Mouse (Mus musculus): Measurements from ENCODE around the gene Kifc3.

Gene Kifc3

DNA sequence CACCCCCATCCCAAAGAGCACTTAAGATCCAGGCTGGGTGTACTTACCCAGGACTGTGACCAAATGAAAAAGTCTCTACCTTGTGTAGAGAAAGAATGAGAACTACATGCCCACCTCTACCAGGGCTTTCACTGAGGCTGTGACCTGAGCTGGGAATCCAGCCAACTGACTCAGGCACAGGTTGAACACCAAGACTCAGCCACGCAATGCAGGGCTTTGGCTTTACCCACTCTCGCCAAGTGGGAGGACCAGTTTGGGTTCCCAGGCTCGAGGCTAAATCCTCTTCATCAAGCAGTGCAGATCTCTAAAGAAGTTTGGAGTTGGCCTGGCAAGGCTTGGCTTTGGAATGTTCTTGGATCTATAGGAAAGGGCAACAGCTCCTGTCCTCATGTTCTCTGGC lies 127.1 kb downstream of the Kifc3 start:
- no peak for DNase-seq (ENCODE audit: low spot score)

DNA sequence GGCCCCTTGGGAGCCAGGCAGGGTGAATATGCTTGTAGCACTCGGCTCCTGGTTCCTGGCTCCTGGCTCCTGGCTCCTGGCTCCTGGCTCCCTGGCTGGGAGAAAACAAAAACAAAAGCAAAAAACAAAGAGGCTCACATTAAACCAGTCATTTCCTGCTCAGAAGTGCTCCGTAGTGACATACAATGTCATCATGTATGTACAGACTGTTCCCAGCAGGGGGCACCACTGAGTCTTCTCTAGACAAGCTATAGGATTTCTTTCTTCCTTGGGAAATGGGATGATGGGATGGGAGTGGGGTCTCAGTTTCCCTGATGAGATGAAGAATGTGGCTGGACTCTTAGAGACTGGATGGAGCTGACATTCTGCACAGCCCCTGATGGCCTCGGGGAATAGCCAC lies 135.0 kb downstream of the Kifc3 start:
- DNase-seq (ENCODE audit: low spot score) = no peak

DNA sequence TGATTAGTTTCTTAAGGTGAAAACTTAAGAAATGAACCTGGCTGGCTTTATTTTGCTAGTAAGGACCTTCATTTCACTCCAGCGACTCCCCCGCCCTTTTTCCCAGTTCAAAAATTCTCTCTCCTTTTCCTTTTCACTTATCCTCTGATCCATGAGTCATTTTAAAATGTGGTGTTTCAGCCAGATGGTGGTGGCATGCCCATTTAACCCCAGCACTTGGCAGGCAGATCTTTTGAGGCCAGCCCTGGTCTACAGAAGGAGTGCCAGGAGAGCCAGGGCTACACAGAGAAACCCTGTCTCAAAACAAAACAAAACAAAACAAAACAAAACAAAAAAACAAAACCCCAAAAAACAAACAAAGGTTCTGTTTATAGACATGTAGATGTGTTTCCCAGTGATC lies 138.1 kb downstream of the Kifc3 start:
- DNase-seq (ENCODE audit: low spot score) = no peak

DNA sequence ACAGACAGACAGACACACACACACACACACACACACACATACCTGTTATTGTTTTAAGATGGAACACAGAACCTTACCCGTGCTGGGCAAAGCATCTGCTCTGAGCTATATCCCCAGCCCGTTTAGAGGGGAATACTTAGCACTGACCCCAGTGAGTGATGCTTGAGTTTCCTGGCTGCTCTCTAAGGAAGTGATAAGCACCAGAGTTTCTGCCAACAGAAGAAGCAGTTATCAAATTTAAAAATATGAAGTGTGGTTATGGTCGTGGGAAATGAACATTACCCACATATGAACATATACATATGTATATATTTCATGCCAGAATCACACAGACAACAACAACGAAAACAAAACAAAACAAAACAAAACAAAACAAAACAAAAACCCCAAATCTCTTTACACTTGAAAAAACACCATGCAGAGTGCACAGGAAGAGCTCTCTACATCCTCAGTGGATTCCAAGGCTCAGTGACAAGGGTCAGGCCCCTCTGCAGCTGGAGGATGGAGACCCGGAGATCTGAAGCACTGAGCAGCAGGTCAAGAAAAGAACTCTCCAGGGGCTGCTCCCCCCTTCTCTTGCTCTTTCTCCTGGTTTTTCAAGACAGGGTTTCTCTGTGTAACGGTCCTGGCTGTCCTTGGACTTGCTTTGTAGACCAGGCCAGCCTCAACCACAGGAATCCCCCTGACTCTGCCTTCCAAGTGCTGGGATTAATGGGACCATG lies 142.6 kb downstream of the Kifc3 start:
- no peak for DNase-seq (ENCODE audit: low spot score)

DNA sequence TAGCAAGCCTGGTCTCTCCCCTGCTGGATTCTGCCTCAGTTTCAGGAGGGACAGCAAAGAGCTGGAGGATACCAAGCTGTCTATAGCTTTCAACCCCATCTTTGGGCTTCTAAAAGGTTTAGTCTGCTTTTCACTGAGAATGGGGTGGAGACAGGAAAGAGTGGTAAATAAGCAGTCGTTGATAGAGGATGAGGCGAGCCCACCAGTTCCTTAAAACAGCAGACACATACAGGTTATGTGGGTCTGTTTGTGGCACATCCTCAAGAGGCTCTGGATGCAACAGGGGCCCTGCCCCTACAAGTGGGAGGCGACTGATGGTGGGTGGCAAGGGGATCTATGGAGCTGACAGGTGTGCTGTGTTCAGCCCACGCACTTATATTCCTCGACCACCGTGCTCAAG lies 144.0 kb downstream of the Kifc3 start:
- DNase-seq (ENCODE audit: low spot score) = no peak

DNA sequence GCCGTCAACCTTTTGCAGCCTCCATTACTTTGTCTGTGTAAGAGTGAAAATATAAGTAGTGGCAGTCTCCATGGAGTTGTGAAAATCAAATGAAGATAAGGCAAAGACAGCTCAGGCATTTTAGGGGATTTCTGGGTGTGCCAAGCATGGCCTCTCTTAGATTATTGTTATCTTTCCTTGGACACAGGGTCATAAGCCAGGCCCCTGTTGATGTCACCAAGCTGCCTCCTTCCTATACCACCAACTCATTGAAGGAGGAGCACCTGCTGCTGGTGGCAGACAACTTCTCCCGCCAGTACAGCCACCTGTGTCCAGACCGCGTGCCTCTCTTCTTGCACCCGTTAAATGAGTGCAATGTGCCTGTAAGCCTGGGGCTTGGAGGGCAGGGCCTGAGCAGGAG lies 146.2 kb downstream of the Kifc3 start:
- no peak for DNase-seq (ENCODE audit: low spot score)

DNA sequence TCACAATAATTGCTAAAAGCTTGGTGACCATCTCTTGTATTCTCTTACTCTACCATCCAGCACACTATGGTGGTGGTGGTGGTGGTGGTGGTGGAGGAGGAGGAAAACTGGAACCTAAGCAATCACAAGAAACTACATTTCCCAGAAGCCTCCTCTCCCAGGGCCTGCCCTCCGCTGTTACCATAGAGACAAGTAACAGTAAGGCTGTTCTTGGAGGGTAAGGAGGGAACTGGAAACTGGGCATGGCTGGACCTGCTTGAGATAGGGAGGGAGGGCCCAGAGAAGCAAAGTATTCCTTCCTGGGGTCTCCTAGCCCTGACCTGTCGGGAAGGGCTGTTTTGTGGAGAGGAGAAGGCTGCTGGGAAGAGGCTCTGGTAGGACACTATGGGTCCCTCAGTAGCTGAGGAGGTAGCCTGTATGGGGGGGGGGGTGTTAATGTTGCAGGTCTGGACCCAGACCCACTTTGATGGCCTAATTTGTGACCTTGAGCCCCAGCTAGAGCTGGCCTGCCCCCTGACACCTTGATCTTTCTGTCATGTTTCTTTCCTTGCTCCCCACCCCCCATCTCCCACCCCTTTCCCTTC lies 147.6 kb downstream of the Kifc3 start, which contains the start of gene Drc7:
Drc7 (plus strand) TSS at position 177 of the 584 bp plus-strand sequence.
- DNase-seq (ENCODE audit: low spot score) = peak; percentile 16

DNA sequence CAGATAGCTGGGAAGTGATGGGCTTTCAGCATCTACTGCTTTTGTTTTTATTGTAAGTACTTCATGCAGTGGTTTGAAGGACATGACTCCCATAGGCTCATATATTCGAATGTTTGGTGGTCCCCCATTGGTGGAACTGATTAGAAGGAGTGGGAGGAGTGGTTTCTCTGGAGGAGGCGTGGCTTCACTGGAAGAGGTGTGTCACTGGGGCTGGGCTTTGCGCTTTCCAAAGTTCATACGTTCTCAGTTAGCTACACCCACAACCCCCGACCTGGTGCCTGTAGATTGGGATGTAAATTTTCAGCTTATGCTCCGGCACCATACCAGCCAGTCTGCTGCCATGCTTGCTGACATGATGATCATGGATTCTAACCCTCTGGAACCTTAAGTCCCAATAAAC lies 148.2 kb downstream of the Kifc3 start:
- no peak for DNase-seq (ENCODE audit: low spot score)

Measured in left cerebral cortex, adult 11 months (tissue).